Mouse (Mus musculus) hindbrain, postnatal 0 days (tissue): Measurements from ENCODE around the gene Ranbp17. TPM values are rescaled to one million over a fixed set of nuclear protein-coding genes. Genes with fewer than 3 reads are reported as not detected.
A peak's percentile ranks its signal among the peaks of the same experiment; 100 is the strongest.

Experiments
- ATAC-seq: fragments of 200-750 bp; cut with Nextera tagmentation; 2 replicates; pipeline ENCODE4 v1.8.0; 2017; ENCODE audit warnings: mild to moderate bottlenecking, moderate TSS enrichment, moderate library complexity
- DNase-seq: peaks from one replicate; pipeline ENCODE4 v3.0.0-alpha.2; 2015; ENCODE audit warnings: low spot score
- H3K27ac ChIP-seq: fragments of 300-500 bp; sonication (generic); 2 replicates; pipeline ENCODE4 v1.5.1; 2014; ENCODE audit warnings: mild to moderate bottlenecking
- H3K27me3 ChIP-seq: fragments of 300-500 bp; sonication (generic); 2 replicates; pipeline ENCODE4 v1.6.1; 2014; ENCODE audit warnings: low read length, mixed read lengths; ENCODE audit not compliant: insufficient read depth
- H3K36me3 ChIP-seq: fragments of 300-500 bp; sonication (generic); 2 replicates; pipeline ENCODE4 v1.6.1; 2014; ENCODE audit warnings: low read length, mixed read lengths; ENCODE audit not compliant: insufficient read depth
- H3K4me1 ChIP-seq: fragments of 300-500 bp; sonication (generic); 2 replicates; pipeline ENCODE4 v1.6.1; 2014; ENCODE audit warnings: antibody characterized with exemption, low read length, mixed read lengths; ENCODE audit not compliant: insufficient read depth
- H3K4me2 ChIP-seq: fragments of 300-500 bp; sonication (generic); 2 replicates; pipeline ENCODE4 v1.6.1; 2014; ENCODE audit warnings: low read depth, mild to moderate bottlenecking, low read length, moderate library complexity, mixed read lengths
- H3K4me3 ChIP-seq: fragments of 300-500 bp; sonication (generic); 2 replicates; pipeline ENCODE4 v1.5.1; 2014; ENCODE audit warnings: low read length
- H3K9ac ChIP-seq: fragments of 300-500 bp; sonication (generic); replicated peaks from 2 replicates; pipeline ENCODE4 v1.6.1; 2014; ENCODE audit warnings: mild to moderate bottlenecking, low read length, moderate library complexity, mixed read lengths
- H3K9me3 ChIP-seq: fragments of 300-500 bp; sonication (generic); 2 replicates; pipeline ENCODE4 v1.6.1; 2016; ENCODE audit warnings: low read length, mixed read lengths
- CTCF ChIP-seq: IDR thresholded peaks from 2 replicates; pipeline ENCODE4 v1.5.1; 2016; ENCODE audit warnings: antibody characterized with exemption, control low read depth, low read depth
- WGBS: fragments of 180-500 bp; shearing (Covaris S2); extraction: QIAGEN DNeasy Blood & Tissue Kit; methylation state at CpG from one replicate; pipeline ENCODE4 v1.1.7; 2014; 5-methylcytosine and 5-hydroxymethylcytosine counted together
- polyA plus RNA-seq: library from polyadenylated mRNA; unstranded; fragments of >200 nt; fragmentation: Nextera tagmentation; extraction: Ambion mirVana; gene quantifications from 2 replicates; pipeline ENCODE4 v1.2.1, GENCODE M21; 2015
- total RNA-seq: library from RNA; depleted of rRNA; stranded (reverse); fragments of >200 nt; gene quantifications from 2 replicates; pipeline ENCODE4 v1.2.3, GENCODE M21; 2014

The Ranbp17 gene
- total and polyA plus RNA-seq, 2 experiments from 2014 or later = 6.5 to 10.0 TPM

- peak overlapping the region; percentile 40 for H3K4me3 ChIP-seq
- ATAC-seq = no peak
- no peak for TF ChIP-seq CTCF
- peak overlapping the region; percentile 40 for H3K4me2 ChIP-seq
- H3K9ac ChIP-seq = peak overlapping the region; percentile 41
- WGBS = under 1% methylated on average over 45 of the region's 45 CpGs
- H3K9me3 ChIP-seq = peaks cover 8% of the 10 kb centered on the region; the same call in 1 of the 2 replicates
- no peak for DNase-seq
- H3K27me3 ChIP-seq = peaks cover 70% of the 10 kb centered on the region
- no peaks in the 10 kb centered on the region for H3K4me1 ChIP-seq
- H3K36me3 ChIP-seq = no peaks in the 10 kb centered on the region
- H3K27ac ChIP-seq = peak overlapping the region; percentile 59
Observed at GRCm38 (mm10) chr11:33199906-33200763, 313.4 kb downstream of the Ranbp17 start.

GRCm38 (mm10) chr11:33199117-33199514 is 314.4 kb downstream of the Ranbp17 start:
- Histone ChIP-seq H3K4me1 (no peaks in the 10 kb centered on the region), H3K4me3 (peak overlapping the region; percentile 40), H3K27me3 (peaks cover 73% of the 10 kb centered on the region), H3K9me3 (peaks cover 8% of the 10 kb centered on the region; the same call in 1 of the 2 replicates), H3K4me2 (peak overlapping the region; percentile 40), H3K27ac (peak overlapping the region; percentile 51; the same call in 1 of the 2 replicates), H3K9ac (peak overlapping the region; percentile 41), H3K36me3 (no peaks in the 10 kb centered on the region)
- ATAC-seq = no peak
- no peak for DNase-seq
- WGBS = 4% methylated on average over 15 of the region's 15 CpGs
- TF ChIP-seq CTCF = no peak

- no peak for DNase-seq
- H3K9ac ChIP-seq = peak overlapping the region; percentile 41; the same call in 1 of the 2 replicates
Observed at GRCm38 (mm10) chr11:33198351-33199116, 315.0 kb downstream of the Ranbp17 start.

GRCm38 (mm10) chr11:33197673-33198072 is 315.9 kb downstream of the Ranbp17 start:
- TF ChIP-seq CTCF = no peak
- Histone ChIP-seq H3K4me2 (no peak overlapping the region), H3K9ac (no peak overlapping the region), H3K9me3 (peaks cover 8% of the 10 kb centered on the region; the same call in 1 of the 2 replicates), H3K36me3 (no peaks in the 10 kb centered on the region), H3K4me1 (no peaks in the 10 kb centered on the region), H3K27me3 (peaks cover 77% of the 10 kb centered on the region), H3K27ac (peak overlapping the region; percentile 48; the same call in 1 of the 2 replicates), H3K4me3 (0 out of 2 replicates have a peak overlapping the region, but pooled peaks have one; percentile 6)
- 12% methylated on average over 15 of the region's 15 CpGs for WGBS
- no peak for DNase-seq
- no peak for ATAC-seq

More at GRCm38 (mm10) chr11:33198351-33199116, 315.0 kb downstream of the Ranbp17 start:
- H3K4me2 ChIP-seq = peak overlapping the region; percentile 40
- peaks cover 8% of the 10 kb centered on the region; the same call in 1 of the 2 replicates for H3K9me3 ChIP-seq
- H3K27ac ChIP-seq = peak overlapping the region; percentile 51; the same call in 1 of the 2 replicates
- no peak for ATAC-seq
- no peaks in the 10 kb centered on the region for H3K36me3 ChIP-seq
- H3K4me1 ChIP-seq = no peaks in the 10 kb centered on the region
- 23% methylated on average over 22 of the region's 22 CpGs for WGBS
- H3K27me3 ChIP-seq = peaks cover 79% of the 10 kb centered on the region
- TF ChIP-seq CTCF = no peak
- peak overlapping the region; percentile 40 for H3K4me3 ChIP-seq

DNA sequence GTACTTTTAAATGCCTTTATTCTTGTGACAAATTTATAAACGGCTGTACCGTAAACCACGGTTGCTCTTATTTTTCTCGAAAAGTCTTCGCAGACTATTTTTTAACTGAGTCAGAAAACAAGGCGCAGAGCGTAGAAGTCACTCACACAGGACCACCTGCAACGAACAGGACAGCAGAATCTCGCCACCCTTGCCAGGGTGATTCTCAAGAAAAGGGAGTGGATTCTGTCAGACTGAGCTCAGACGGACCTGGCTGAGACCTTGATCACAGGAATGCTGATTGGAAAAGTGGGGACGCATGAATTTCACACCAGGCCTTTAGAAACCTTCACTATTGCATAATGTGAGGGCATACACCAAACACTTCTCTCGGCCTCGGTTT is 316.4 kb downstream of the Ranbp17 start:
- Histone ChIP-seq H3K4me1 (no peaks in the 10 kb centered on the region), H3K36me3 (no peaks in the 10 kb centered on the region), H3K4me2 (no peak overlapping the region), H3K9me3 (peaks cover 8% of the 10 kb centered on the region; the same call in 1 of the 2 replicates), H3K27ac (no peak overlapping the region; the same call in 1 of the 2 replicates), H3K9ac (no peak overlapping the region), H3K27me3 (peaks cover 71% of the 10 kb centered on the region), H3K4me3 (0 out of 2 replicates have a peak overlapping the region, but pooled peaks have one; percentile 6)
- no peak for ATAC-seq
- no peak for TF ChIP-seq CTCF
- no peak for DNase-seq
- 28% methylated on average over 13 of the region's 13 CpGs for WGBS

DNA sequence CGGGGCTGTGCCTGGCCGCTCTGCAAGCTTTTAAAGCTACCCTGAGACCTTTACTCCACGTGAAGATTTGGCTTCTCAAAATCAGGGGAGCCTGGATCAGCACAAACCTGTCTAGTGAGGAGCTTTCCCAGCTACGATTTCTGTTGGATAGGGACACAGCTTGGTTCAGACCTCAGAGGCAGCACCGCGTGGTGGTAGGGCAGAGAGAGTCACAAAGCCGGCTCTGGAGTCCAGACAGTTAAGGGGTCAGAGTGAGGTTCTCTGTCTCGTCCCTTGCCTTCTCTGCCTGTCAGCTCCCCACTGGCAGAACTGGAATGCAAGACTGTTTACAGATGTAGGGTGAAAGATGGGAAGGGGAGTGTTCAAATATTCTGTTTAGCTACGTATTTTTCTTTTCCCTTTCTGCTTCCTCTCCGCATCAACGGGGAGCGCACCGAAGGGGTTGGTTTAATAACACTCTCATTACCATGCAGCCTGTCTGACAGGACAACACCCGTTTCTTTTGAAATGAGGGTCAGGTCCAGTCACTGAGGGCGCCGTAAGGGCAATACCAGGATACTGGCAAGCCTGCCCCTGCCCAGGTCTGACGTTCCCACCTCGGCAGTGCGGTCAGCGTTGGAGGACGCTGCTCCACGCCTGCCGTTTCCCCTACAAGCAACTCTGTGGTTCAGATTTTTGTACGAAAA is 317.0 kb downstream of the Ranbp17 start:
- Histone ChIP-seq H3K4me2 (no peak overlapping the region), H3K36me3 (no peaks in the 10 kb centered on the region), H3K9ac (no peak overlapping the region), H3K4me3 (no peak overlapping the region), H3K9me3 (peaks cover 8% of the 10 kb centered on the region; the same call in 1 of the 2 replicates), H3K27ac (no peak overlapping the region; the same call in 1 of the 2 replicates), H3K27me3 (peaks cover 66% of the 10 kb centered on the region), H3K4me1 (no peaks in the 10 kb centered on the region)
- 7% methylated on average over 24 of the region's 24 CpGs for WGBS
- no peak for ATAC-seq
- TF ChIP-seq CTCF = no peak
- no peak for DNase-seq
